12 mouse cellular contexts compared by ENCODE assay signal in genomic region chr10:95445104-95446056, GRCm38 (mm10). TPM values are rescaled to one million over a fixed set of nuclear protein-coding genes. Genes with fewer than 3 reads are reported as not detected.
DNase-seq lines count a peak whose midpoint lies in the region; ATAC-seq and TF ChIP-seq lines count a peak whose summit lies in the region.
"Had no signal": no experiment of that assay in that cellular context is flagged by ENCODE, and none has a peak within 500 bp of the region (broad histone marks: within the 10 kb centered on the region; RNA-seq: fewer than 3 reads in every experiment).

No protein-coding gene starts in this region.

- no peaks in the 10 kb centered on the region for H3K27me3 ChIP-seq in stomach, postnatal 0 days (ENCODE audit: control insufficient read depth, insufficient read depth, low read length)
- H3K27me3 ChIP-seq: liver, embryonic 12.5 days had no signal

- H3K4me2 ChIP-seq in stomach, postnatal 0 days (replicated peaks; ENCODE audit: low read depth) = no peak overlapping the region
- H3K4me2 ChIP-seq: liver, embryonic 12.5 days; midbrain, embryonic 11.5 days had no signal

- H3K9ac ChIP-seq in stomach, postnatal 0 days (ENCODE audit: low read length) = no peak overlapping the region
- H3K9ac ChIP-seq: liver, embryonic 12.5 days had no signal

- H3K9me3 ChIP-seq in stomach, postnatal 0 days (ENCODE audit: control insufficient read depth, low read length) = no peaks in the 10 kb centered on the region
- H3K9me3 ChIP-seq: G1E; liver, embryonic 12.5 days had no signal

- intact Hi-C loops in heart, postnatal 25 days (cut with DNase I) = no loop called here

- 78% methylated on average over 18 of the region's 18 CpGs for WGBS in stomach, postnatal 0 days

- TF ChIP-seq CTCF in stomach, postnatal 0 days (IDR thresholded peaks at IDR 0.05; ENCODE audit: low read depth) = no peak

- H3K4me1 ChIP-seq in stomach, postnatal 0 days (replicated peaks; ENCODE audit: control insufficient read depth, insufficient read depth) = no peaks in the 10 kb centered on the region
- H3K4me1 ChIP-seq: liver, embryonic 12.5 days had no signal

- no peak for ATAC-seq in stomach, postnatal 0 days (ENCODE audit: low FRiP score, low TSS enrichment)
- no peak for ATAC-seq in frontal cortex, adult (ENCODE audit: low TSS enrichment)
- ATAC-seq: inflammation-experienced regulatory T-cells, adult 6 months; liver, embryonic 12.5 days had no signal

- no peak overlapping the region for H3K4me3 ChIP-seq in stomach, postnatal 0 days (ENCODE audit: low read depth, low read length)
- H3K4me3 ChIP-seq: liver, embryonic 12.5 days had no signal

- no peaks in the 10 kb centered on the region for H3K36me3 ChIP-seq in stomach, postnatal 0 days (ENCODE audit: control insufficient read depth, insufficient read depth, low read length)
- H3K36me3 ChIP-seq: G1E; liver, embryonic 12.5 days had no signal

- TF ChIP-seq EP300 in stomach, postnatal 0 days (optimal IDR thresholded peaks at IDR 0.05) = no peak

- H3K27ac ChIP-seq in stomach, postnatal 0 days (replicated peaks) = no peak overlapping the region
- H3K27ac ChIP-seq: liver, embryonic 12.5 days had no signal

- DNase-seq in cerebellum, postnatal 14 days = peak; percentile 41 to 70
- no peak for DNase-seq in cerebellum, adult 9-11 months
- DNase-seq in kidney, postnatal 25 days = peak; percentile 44 to 46
- no peak for DNase-seq in kidney, adult 11 months
- peak; percentile 4 for DNase-seq in heart, postnatal 25 days (ENCODE audit: low spot score)
- DNase-seq in lung, postnatal 4 days = peak; percentile 47 to 57
- DNase-seq in stomach, postnatal 0 days (ENCODE audit: low spot score) = no peak

RNA-seq across cellular contexts. Expression of gene Socs2, which starts 28.4 kb away (rescaled TPM):
- total RNA-seq in heart, postnatal 25 days (2021) = 10 to 100 TPM; 46.3 to 59.1 TPM
- polyA plus RNA-seq in stomach, postnatal 0 days (2015; fragmentation: Nextera tagmentation; extraction: Ambion mirVana) = 90.4 and 92.3 TPM in 2 replicates

RNA-seq across cellular contexts. Expression of gene Mrpl42, which starts 56.4 kb away (rescaled TPM):
- total RNA-seq in heart, postnatal 25 days (2021) = 100 to 1,000 TPM; 456 to 473 TPM
- 277 and 291 TPM in 2 replicates for polyA plus RNA-seq in stomach, postnatal 0 days (2015; fragmentation: Nextera tagmentation; extraction: Ambion mirVana)

Comparison
In these comparisons a context has a peak if more than half of its experiments do, and no peak if none do; other contexts are left out.
1. DNase-seq: peak in cerebellum, postnatal 14 days (2 of 2), kidney, postnatal 25 days (2 of 2), heart, postnatal 25 days (single experiment) and lung, postnatal 4 days (2 of 2); none in cerebellum, adult 9-11 months (single experiment), kidney, adult 11 months (single experiment) and stomach, postnatal 0 days (single experiment).